ENCODE assay signal across 8 mouse cellular contexts in genomic region chr13:54073491-54073890, GRCm38 (mm10). TPM values are rescaled to one million over a fixed set of nuclear protein-coding genes. Genes with fewer than 3 reads are reported as not detected.
DNase-seq lines count a peak whose midpoint lies in the region; ATAC-seq and TF ChIP-seq lines count a peak whose summit lies in the region.

No protein-coding gene starts in this region.

- TF ChIP-seq CTCF in heart, postnatal 0 days (IDR thresholded peaks at IDR 0.05; ENCODE audit: low read depth), result no peak
- no peak for TF ChIP-seq CTCF in hindbrain, postnatal 0 days (IDR thresholded peaks at IDR 0.05; ENCODE audit: low read depth)

- no peak for TF ChIP-seq EP300 in heart, postnatal 0 days (IDR thresholded peaks at IDR 0.05; ENCODE audit: low read depth)

- no peak overlapping the region for H3K4me3 ChIP-seq in heart, postnatal 0 days (ENCODE audit: low read depth, low read length)
- H3K4me3 ChIP-seq in hindbrain, postnatal 0 days (ENCODE audit: low read length), result no peak overlapping the region

- no peak for DNase-seq in heart, postnatal 0 days (ENCODE audit: low spot score)
- no peak for DNase-seq in heart, postnatal 14 days
- peak; percentile 53 for DNase-seq in NIH3T3 (ENCODE audit: low read depth)
- DNase-seq in hindbrain, postnatal 0 days (ENCODE audit: low spot score), result peak; percentile 35
- peak; percentile 15 for DNase-seq in lung, postnatal 14 days
- DNase-seq in right cerebral cortex, adult 2 months (ENCODE audit: low spot score in 2 of 2), result no peak
- no peak for DNase-seq in B cell, adult 2 months
- no peak for DNase-seq in right cerebral cortex, postnatal 4 days

- 59% methylated on average over 2 of the region's 2 CpGs for WGBS in heart, postnatal 0 days
- WGBS in hindbrain, postnatal 0 days, result 62% methylated on average over 2 of the region's 2 CpGs

- H3K9me3 ChIP-seq in heart, postnatal 0 days (replicated peaks; ENCODE audit: control insufficient read depth, low read length), result no peaks in the 10 kb centered on the region
- no peaks in the 10 kb centered on the region for H3K9me3 ChIP-seq in hindbrain, postnatal 0 days (ENCODE audit: low read length)

- peak overlapping the region; percentile 87; the same call in 1 of the 2 replicates for H3K27ac ChIP-seq in heart, postnatal 0 days (ENCODE audit: low read depth)
- H3K27ac ChIP-seq in hindbrain, postnatal 0 days, result no peak overlapping the region

- no peak overlapping the region for H3K9ac ChIP-seq in heart, postnatal 0 days (replicated peaks; ENCODE audit: low read depth, low read length)
- H3K9ac ChIP-seq in hindbrain, postnatal 0 days (replicated peaks; ENCODE audit: low read length), result no peak overlapping the region

- peaks cover 9% of the 10 kb centered on the region; the same call in 1 of the 2 replicates for H3K4me1 ChIP-seq in heart, postnatal 0 days (ENCODE audit: control insufficient read depth, insufficient read depth)
- H3K4me1 ChIP-seq in hindbrain, postnatal 0 days (ENCODE audit: insufficient read depth, low read length), result peaks cover 7% of the 10 kb centered on the region; the same call in 1 of the 2 replicates

- H3K27me3 ChIP-seq in heart, postnatal 0 days (ENCODE audit: control insufficient read depth, insufficient read depth, low read length), result no peaks in the 10 kb centered on the region
- H3K27me3 ChIP-seq in hindbrain, postnatal 0 days (ENCODE audit: insufficient read depth, low read length), result no peaks in the 10 kb centered on the region

- intact Hi-C loops in heart, postnatal 14 days (cut with DNase I), result no loop called here

- H3K4me2 ChIP-seq in heart, postnatal 0 days (ENCODE audit: low read depth, low read length), result no peak overlapping the region
- H3K4me2 ChIP-seq in hindbrain, postnatal 0 days (ENCODE audit: low read depth, low read length), result peak overlapping the region; percentile 62; the same call in 1 of the 2 replicates

- no peaks in the 10 kb centered on the region for H3K36me3 ChIP-seq in heart, postnatal 0 days (replicated peaks; ENCODE audit: control insufficient read depth, insufficient read depth, low read length)
- no peaks in the 10 kb centered on the region for H3K36me3 ChIP-seq in hindbrain, postnatal 0 days (ENCODE audit: insufficient read depth, low read length)

- ATAC-seq in heart, postnatal 0 days (ENCODE audit: insufficient read depth, low read depth), result no peak
- ATAC-seq in hindbrain, postnatal 0 days, result no peak

RNA-seq across cellular contexts. Expression of gene Sfxn1, which starts 1.8 kb away (rescaled TPM):
- total RNA-seq in heart, postnatal 0 days (2014; rRNA removed; ENCODE audit: low replicate concordance), result 5.4 and 8.8 TPM in 2 replicates
- 13.6 and 13.8 TPM in 2 replicates for polyA plus RNA-seq in heart, postnatal 0 days (2015; fragmentation: Nextera tagmentation; extraction: Ambion mirVana)
- total RNA-seq in heart, postnatal 14 days (2021), result 1 to 10 TPM; 6.9 to 9.9 TPM
- total RNA-seq in hindbrain, postnatal 0 days (2014; rRNA removed), result 64.5 and 73.7 TPM in 2 replicates
- 102 and 103 TPM in 2 replicates for polyA plus RNA-seq in hindbrain, postnatal 0 days (2015; fragmentation: Nextera tagmentation; extraction: Ambion mirVana)

RNA-seq across cellular contexts. Expression of gene Drd1, which starts 18.0 kb away (rescaled TPM):
- total RNA-seq in heart, postnatal 0 days (2014; rRNA removed; ENCODE audit: low replicate concordance), result 0.61 TPM in 1 of 2 replicates, not detected in the other
- polyA plus RNA-seq in heart, postnatal 0 days (2015; fragmentation: Nextera tagmentation; extraction: Ambion mirVana), result 0.11 and 0.15 TPM in 2 replicates
- total RNA-seq in heart, postnatal 14 days (2021), result 1 to 10 TPM in 1 of 2 experiments, under 1 TPM in 1; 0.41 to 1.0 TPM
- 1.2 and 2.1 TPM in 2 replicates for total RNA-seq in hindbrain, postnatal 0 days (2014; rRNA removed)
- 1.2 TPM in 2 replicates for polyA plus RNA-seq in hindbrain, postnatal 0 days (2015; fragmentation: Nextera tagmentation; extraction: Ambion mirVana)

Comparison
In these comparisons a context has a peak if more than half of its experiments do, and no peak if none do; other contexts are left out.
1. DNase-seq: peak in NIH3T3 (single experiment), hindbrain, postnatal 0 days (single experiment) and lung, postnatal 14 days (single experiment); none in heart, postnatal 0 days (single experiment), heart, postnatal 14 days (0 of 2), right cerebral cortex, adult 2 months (0 of 2), B cell, adult 2 months (0 of 2) and right cerebral cortex, postnatal 4 days (single experiment).